Mouse (Mus musculus): Measurements from ENCODE around the gene Muc1. TPM values are rescaled to one million over a fixed set of nuclear protein-coding genes. Genes with fewer than 3 reads are reported as not detected.
A peak's percentile ranks its signal among the peaks of the same experiment; 100 is the strongest.

Gene Muc1
- polyA plus RNA-seq, 1 experiment from 2014 or later: 1.4 TPM

- DNase-seq (ENCODE audit: low spot score): no peak
Observed at GRCm38 (mm10) chr3:89232614-89233013, 3.8 kb downstream of the Muc1 start.

- no peak for DNase-seq (ENCODE audit: low spot score)
Observed at GRCm38 (mm10) chr3:89233562-89234110, 4.8 kb downstream of the Muc1 start.

- DNase-seq (ENCODE audit: low spot score): no peak
Observed at GRCm38 (mm10) chr3:89236516-89236915, 7.7 kb downstream of the Muc1 start.

- no peak for DNase-seq (ENCODE audit: low spot score)
Observed at GRCm38 (mm10) chr3:89237682-89238081, 8.8 kb downstream of the Muc1 start.

GRCm38 (mm10) chr3:89238494-89238893, 9.6 kb downstream of the Muc1 start:
- no peak for DNase-seq (ENCODE audit: low spot score)

GRCm38 (mm10) chr3:89242331-89242895, 13.6 kb downstream of the Muc1 start:
- DNase-seq (ENCODE audit: low spot score): peak; percentile 26

- DNase-seq (ENCODE audit: low spot score): peak; percentile 83
Observed at GRCm38 (mm10) chr3:89243609-89244008, 14.8 kb downstream of the Muc1 start.

GRCm38 (mm10) chr3:89244158-89244981, 15.5 kb downstream of the Muc1 start:
- no peak for DNase-seq (ENCODE audit: low spot score)

GRCm38 (mm10) chr3:89244982-89245687, 16.3 kb downstream of the Muc1 start:
- peak; percentile 71 for DNase-seq (ENCODE audit: low spot score)

GRCm38 (mm10) chr3:89245688-89246171, 16.9 kb downstream of the Muc1 start, which contains the start of gene Krtcap2:
Gene Krtcap2, plus strand, starts transcription at chr3:89245966.
- DNase-seq (ENCODE audit: low spot score): peak; percentile 53

- peak; percentile 89 for DNase-seq (ENCODE audit: low spot score)
Observed at GRCm38 (mm10) chr3:89246261-89247100, 17.6 kb downstream of the Muc1 start, which contains the start of gene Trim46. Gene Trim46, minus strand, starts transcription at chr3:89246309.

GRCm38 (mm10) chr3:89247466-89247865, 18.6 kb downstream of the Muc1 start:
- no peak for DNase-seq (ENCODE audit: low spot score)

- peak; percentile 42 for DNase-seq (ENCODE audit: low spot score)
Observed at GRCm38 (mm10) chr3:89250435-89251040, 21.7 kb downstream of the Muc1 start.

GRCm38 (mm10) chr3:89251365-89251895, 22.6 kb downstream of the Muc1 start:
- DNase-seq (ENCODE audit: low spot score): peak; percentile 73

GRCm38 (mm10) chr3:89254994-89255393, 26.1 kb downstream of the Muc1 start:
- no peak for DNase-seq (ENCODE audit: low spot score)

GRCm38 (mm10) chr3:89256177-89256576, 27.3 kb downstream of the Muc1 start:
- no peak for DNase-seq (ENCODE audit: low spot score)

GRCm38 (mm10) chr3:89259076-89259475, 30.2 kb downstream of the Muc1 start, which contains the start of gene Dpm3:
Gene Dpm3, plus strand, starts transcription at chr3:89259358.
- DNase-seq (ENCODE audit: low spot score): no peak

- no peak for DNase-seq (ENCODE audit: low spot score)
Observed at GRCm38 (mm10) chr3:89260211-89260610, 31.4 kb downstream of the Muc1 start.

GRCm38 (mm10) chr3:89262417-89262816, 33.6 kb downstream of the Muc1 start:
- DNase-seq (ENCODE audit: low spot score): no peak

- DNase-seq (ENCODE audit: low spot score): peak; percentile 87
Observed at GRCm38 (mm10) chr3:89266439-89266893, 37.6 kb downstream of the Muc1 start.
